Mouse (Mus musculus): ENCODE results near the gene Sh3yl1. TPM values are rescaled to one million over a fixed set of nuclear protein-coding genes. Genes with fewer than 3 reads are reported as not detected.

Sh3yl1 gene
- polyA plus RNA-seq, 1 experiment from 2014 or later, result 0.89 TPM

DNA sequence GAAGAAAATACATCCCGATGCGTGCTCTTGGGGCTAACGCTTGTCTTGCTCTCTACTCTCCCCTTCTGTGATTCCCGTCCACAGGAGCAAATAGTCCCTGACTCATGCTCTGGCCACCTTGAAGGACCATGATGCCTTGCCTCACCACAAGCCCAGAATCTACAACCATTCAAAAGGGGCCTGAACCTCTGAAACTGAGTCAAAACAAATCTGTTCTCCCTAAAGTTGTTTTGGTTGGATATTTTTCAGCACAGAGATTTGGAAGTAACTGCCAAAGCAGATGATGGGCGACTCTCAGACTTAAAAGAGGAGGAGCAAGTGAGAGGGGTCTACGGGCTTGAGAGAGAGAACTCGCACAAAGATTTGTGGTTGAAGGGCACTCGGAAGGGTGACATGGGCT is 608 bp upstream of the Sh3yl1 start:
- WGBS (ENCODE audit: missing documents), result 6% methylated on average over 8 of the region's 8 CpGs
- Histone ChIP-seq H3K79me2 (ENCODE audit: inconsistent target) (peaks cover 54% of the 10 kb centered on the region), H3K36me3 (ENCODE audit: inconsistent target) (no peaks in the 10 kb centered on the region), H3K27ac (peak overlapping the region; percentile 61), H3K4me3 (ENCODE audit: inconsistent target) (peak overlapping the region; percentile 99)

DNA sequence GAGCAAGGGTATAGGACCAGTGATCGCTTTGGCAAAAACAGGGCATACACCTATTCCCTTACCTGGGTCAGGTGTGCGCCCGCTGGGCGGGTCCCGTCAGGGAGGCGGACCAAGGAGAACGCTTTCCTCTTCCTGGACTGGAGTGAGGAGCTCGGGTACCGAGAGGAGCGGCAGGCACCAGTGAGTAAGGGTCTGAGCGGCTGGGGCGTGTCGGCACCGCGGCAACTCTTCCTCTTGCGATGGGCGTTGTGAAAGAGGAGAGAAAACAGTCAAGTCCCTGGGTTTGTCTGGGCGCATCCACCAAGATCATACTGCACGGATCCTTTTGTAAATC is 547 bp downstream of the Sh3yl1 start:
- Histone ChIP-seq H3K4me3 (ENCODE audit: inconsistent target) (peak overlapping the region; percentile 99), H3K36me3 (ENCODE audit: inconsistent target) (no peaks in the 10 kb centered on the region), H3K79me2 (ENCODE audit: inconsistent target) (peaks cover 43% of the 10 kb centered on the region), H3K27ac (no peak overlapping the region)
- WGBS (ENCODE audit: missing documents), result 2% methylated on average over 19 of the region's 19 CpGs

DNA sequence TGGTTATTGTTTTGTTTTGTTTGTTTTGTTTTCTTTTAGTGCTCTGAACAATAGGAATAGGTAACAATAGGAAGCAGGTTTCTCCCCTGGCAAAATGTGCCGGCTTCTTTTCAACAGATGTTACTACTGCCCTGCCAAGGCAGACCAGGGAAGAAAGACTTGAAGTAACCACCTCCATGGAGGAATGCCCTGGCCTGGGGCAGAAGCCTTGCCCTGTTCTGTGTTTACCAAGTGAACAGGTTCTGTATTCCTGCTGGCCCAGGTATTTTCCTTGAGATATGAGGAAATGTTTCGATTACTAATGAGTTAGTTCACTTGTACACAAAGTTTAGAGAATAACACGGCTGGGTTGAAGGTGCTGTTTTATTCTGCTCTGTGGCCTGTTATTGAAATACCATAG is 1.4 kb downstream of the Sh3yl1 start:
- 91% methylated on average over 3 of the region's 3 CpGs for WGBS (ENCODE audit: missing documents)
- no peak overlapping the region for H3K27ac ChIP-seq
- H3K36me3 ChIP-seq (ENCODE audit: inconsistent target), result no peaks in the 10 kb centered on the region
- H3K4me3 ChIP-seq (ENCODE audit: inconsistent target), result no peak overlapping the region
- peaks cover 35% of the 10 kb centered on the region for H3K79me2 ChIP-seq (ENCODE audit: inconsistent target)

DNA sequence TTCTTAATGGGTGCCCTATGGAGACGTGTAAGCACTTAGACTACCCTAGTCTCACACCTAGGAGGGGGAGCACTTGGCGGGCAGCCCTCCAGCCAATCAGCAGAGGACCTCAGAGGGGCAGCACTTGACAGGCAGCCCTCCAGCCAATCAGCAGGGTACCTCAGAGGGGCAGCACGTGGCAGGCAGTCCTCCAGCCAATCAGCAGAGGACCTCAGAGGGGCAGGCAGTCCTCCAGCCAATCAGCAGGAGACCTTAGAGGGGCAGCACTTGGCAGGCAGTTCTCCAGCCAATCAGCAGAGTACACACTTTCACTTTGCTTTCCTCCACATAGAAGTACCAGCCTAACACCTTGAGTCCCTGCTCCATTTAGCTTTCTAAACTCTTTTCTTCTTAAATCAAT is 10.9 kb downstream of the Sh3yl1 start:
- Histone ChIP-seq H3K4me3 (ENCODE audit: inconsistent target) (no peak overlapping the region), H3K36me3 (ENCODE audit: inconsistent target) (no peaks in the 10 kb centered on the region), H3K79me2 (ENCODE audit: inconsistent target) (no peaks in the 10 kb centered on the region), H3K27ac (no peak overlapping the region)
- WGBS (ENCODE audit: missing documents), result 85% methylated on average over 3 of the region's 3 CpGs

DNA sequence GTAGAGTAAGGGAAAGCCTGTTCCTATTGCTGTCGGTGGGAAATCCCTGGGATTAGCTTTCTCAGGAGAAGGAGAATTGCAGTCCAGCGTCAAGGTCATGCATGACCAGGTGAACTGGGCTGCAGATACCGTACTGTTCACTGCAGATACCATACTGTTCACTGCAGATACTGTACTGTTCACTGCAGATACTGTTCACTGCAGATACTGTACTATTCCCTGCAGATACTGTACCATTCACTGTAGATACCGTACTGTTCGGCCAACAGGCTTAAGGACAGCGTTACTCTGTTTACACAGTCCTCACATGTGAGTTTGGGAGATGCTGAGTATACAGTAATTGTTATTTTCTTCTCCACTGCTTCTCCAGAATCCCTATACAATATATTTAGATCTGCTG is 16.7 kb downstream of the Sh3yl1 start:
- no peak overlapping the region for H3K27ac ChIP-seq
- H3K4me3 ChIP-seq (ENCODE audit: inconsistent target), result no peak overlapping the region
- H3K79me2 ChIP-seq (ENCODE audit: inconsistent target), result no peaks in the 10 kb centered on the region
- no peaks in the 10 kb centered on the region for H3K36me3 ChIP-seq (ENCODE audit: inconsistent target)
- 96% methylated on average over 6 of the region's 6 CpGs for WGBS (ENCODE audit: missing documents)

DNA sequence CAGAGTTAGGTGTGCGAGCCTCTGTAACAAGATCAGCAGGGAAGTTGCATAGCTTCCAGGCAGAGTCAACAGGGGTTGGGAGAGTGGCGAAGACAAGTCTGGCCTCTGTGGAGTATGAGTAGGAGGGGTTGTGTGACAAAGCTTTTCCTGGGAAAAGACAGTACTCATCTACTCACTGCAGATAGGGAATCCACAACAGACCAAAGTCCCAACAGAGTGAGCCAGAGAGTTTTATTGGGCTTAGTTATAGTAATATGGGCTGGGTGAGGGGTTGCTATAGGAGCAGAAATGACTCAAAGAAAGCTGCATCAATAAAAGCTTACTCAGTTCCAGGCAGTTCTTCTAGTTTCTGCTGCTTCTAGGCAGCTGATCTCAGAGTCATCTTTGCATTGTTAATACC is 21.8 kb downstream of the Sh3yl1 start:
- H3K27ac ChIP-seq, result no peak overlapping the region
- H3K79me2 ChIP-seq (ENCODE audit: inconsistent target), result no peaks in the 10 kb centered on the region
- 85% methylated on average over 2 of the region's 2 CpGs for WGBS (ENCODE audit: missing documents)
- H3K4me3 ChIP-seq (ENCODE audit: inconsistent target), result no peak overlapping the region
- no peaks in the 10 kb centered on the region for H3K36me3 ChIP-seq (ENCODE audit: inconsistent target)

DNA sequence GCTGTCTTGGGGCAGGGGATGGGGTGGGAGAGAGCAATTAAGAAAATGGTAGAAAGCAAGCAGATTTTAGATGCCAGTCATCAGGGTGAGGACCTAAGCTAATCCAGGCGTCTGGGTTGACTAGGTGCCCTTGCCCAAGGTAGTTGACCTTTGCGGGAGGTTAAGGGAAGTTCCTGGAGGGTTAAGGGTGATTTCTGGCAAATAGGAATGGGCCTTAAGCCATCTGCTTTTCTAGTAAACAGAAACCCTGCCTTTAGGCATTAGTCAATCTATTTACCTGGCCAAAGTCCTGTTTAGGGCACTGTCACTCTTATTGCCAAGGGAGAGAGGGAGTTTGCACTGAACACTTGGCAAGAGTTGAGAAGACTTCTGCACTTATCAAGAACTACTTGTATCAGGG is 25.4 kb downstream of the Sh3yl1 start:
- H3K4me3 ChIP-seq (ENCODE audit: inconsistent target), result no peak overlapping the region
- 95% methylated on average over 2 of the region's 2 CpGs for WGBS (ENCODE audit: missing documents)
- no peaks in the 10 kb centered on the region for H3K36me3 ChIP-seq (ENCODE audit: inconsistent target)
- no peaks in the 10 kb centered on the region for H3K79me2 ChIP-seq (ENCODE audit: inconsistent target)
- H3K27ac ChIP-seq, result no peak overlapping the region

DNA sequence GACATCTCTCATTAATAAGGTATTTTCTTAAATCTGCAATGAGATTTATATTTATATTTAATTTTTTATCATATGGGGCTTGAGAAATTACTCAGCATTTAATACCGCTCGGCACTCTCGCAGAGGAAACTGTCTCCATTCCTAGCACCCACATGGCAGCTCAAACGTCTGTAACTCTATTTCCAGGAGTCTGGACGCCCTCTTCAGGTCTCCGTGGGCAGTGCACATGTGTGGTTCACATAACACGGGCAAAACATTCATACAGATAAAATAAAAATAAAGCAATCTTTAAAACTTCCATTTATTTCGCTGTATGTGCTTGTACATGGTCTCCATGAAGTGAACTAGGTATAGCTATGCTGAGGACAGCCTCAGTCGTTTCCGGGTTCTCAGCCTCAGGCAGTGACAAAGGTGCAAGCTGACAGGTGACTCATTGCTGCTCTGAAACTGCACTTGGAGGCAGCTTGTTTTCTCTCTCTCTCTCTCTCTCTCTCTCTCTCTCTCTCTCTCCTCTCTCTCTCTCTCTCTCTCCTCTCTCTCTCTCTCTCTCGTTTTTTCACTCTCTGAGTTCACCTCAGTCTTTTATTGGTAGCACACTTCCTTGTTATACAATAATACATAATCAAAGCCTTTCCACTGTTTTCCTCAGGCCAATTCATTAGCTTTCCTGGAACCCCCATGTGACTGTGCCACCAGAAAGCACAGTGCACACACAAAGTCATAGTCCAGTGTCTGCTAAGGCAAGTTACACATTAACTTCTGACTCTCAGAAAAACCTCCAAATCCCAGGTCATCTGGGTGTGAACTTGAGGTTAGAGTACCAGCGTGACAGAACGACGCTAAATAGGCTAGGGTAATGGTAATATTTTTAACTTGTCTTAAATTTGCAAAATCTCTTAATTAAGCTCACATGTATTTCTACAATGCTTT is 31.9 kb downstream of the Sh3yl1 start:
- no peak overlapping the region for H3K4me3 ChIP-seq (ENCODE audit: inconsistent target)
- H3K79me2 ChIP-seq (ENCODE audit: inconsistent target), result no peaks in the 10 kb centered on the region
- no peaks in the 10 kb centered on the region for H3K36me3 ChIP-seq (ENCODE audit: inconsistent target)
- WGBS (ENCODE audit: missing documents), result 87% methylated on average over 14 of the region's 14 CpGs
- H3K27ac ChIP-seq, result no peak overlapping the region

DNA sequence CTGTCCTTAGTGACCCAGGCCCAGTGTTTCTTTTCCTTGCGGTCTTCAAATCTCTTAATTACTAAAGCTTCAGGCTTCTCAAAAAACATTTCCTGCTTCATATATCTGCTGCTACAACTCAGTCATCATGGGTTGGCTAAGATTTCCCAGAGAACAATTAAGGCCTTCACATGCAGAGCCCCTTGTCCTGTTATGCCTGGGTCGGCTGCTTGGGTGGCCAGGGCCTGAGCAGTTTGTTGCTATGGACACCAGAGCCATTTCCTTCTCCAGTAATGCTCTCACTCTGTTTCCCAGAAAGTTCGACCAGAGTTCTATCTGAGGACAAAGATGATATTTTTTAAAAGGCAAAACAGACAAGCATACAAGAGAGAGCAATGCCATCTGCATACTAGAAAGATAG is 32.7 kb downstream of the Sh3yl1 start:
- Histone ChIP-seq H3K36me3 (ENCODE audit: inconsistent target) (no peaks in the 10 kb centered on the region), H3K79me2 (ENCODE audit: inconsistent target) (no peaks in the 10 kb centered on the region), H3K27ac (no peak overlapping the region), H3K4me3 (ENCODE audit: inconsistent target) (no peak overlapping the region)
- WGBS (ENCODE audit: missing documents), result 88% methylated on average over 3 of the region's 3 CpGs

DNA sequence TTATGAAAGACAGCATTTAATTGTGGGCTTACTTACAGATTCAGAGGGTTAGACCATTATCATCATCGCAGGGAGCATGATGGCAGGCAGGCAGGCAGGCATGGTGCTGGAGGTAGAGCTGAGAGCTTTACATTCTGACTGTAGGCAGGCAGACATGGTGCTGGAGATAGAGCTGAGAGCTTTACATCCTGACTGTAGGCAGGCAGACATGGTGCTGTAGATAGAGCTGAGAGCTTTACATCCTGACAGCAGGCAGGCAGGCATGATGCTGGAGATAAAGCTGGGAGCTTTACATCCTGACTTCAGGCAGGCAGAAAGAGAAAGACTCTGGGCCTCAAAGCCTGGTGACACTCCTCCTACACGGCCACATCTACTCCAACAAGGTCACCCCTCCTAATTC is 59.2 kb downstream of the Sh3yl1 start:
- WGBS (ENCODE audit: missing documents), result 74% methylated on average over 2 of the region's 2 CpGs
- Histone ChIP-seq H3K36me3 (ENCODE audit: inconsistent target) (no peaks in the 10 kb centered on the region), H3K27ac (no peak overlapping the region), H3K4me3 (ENCODE audit: inconsistent target) (no peak overlapping the region), H3K79me2 (ENCODE audit: inconsistent target) (no peaks in the 10 kb centered on the region)

DNA sequence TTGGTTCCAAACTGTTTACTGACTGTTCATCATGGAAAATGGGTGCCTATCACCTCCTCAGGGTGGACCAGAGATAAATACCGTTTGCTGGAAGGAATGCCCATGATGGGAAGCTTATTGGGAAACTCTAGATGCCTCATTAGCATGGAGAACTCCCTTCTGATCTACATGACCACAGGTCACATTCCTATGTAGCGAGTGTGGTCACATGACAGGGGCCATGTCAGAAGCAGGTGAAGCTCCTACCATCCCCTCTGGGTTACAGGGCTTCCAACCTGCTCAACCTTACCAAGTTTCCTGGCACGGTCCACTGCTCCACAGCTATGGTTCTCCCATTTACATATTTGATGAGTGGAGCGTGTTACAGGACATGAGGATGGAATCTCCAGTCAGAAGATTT is 92.3 kb downstream of the Sh3yl1 start:
- H3K4me3 ChIP-seq (ENCODE audit: inconsistent target), result no peak overlapping the region
- no peaks in the 10 kb centered on the region for H3K79me2 ChIP-seq (ENCODE audit: inconsistent target)
- H3K36me3 ChIP-seq (ENCODE audit: inconsistent target), result no peaks in the 10 kb centered on the region
- no peak overlapping the region for H3K27ac ChIP-seq
- WGBS (ENCODE audit: missing documents), result 81% methylated on average over 4 of the region's 4 CpGs

DNA sequence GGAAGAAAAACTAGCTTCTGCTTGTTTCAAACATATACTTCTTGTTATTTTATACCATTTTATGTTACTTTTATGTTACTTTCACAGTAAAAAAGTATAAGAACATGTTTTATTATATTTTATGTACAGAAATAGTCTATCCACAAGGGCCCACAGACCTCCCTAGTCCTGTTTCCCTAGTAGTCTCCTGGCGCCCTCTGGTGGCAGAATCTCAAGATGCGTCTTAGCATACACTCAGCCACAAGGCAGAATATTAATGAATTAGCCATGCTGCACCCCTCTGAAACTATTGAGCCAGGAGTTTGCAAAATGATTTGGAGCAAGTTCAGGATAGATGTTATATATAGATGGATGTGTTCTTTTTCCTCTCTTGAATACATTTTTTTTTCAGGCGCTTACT is 93.5 kb downstream of the Sh3yl1 start:
- no peaks in the 10 kb centered on the region for H3K36me3 ChIP-seq (ENCODE audit: inconsistent target)
- 38% methylated on average over 3 of the region's 3 CpGs for WGBS (ENCODE audit: missing documents)
- H3K4me3 ChIP-seq (ENCODE audit: inconsistent target), result no peak overlapping the region
- H3K27ac ChIP-seq, result no peak overlapping the region
- no peaks in the 10 kb centered on the region for H3K79me2 ChIP-seq (ENCODE audit: inconsistent target)

DNA sequence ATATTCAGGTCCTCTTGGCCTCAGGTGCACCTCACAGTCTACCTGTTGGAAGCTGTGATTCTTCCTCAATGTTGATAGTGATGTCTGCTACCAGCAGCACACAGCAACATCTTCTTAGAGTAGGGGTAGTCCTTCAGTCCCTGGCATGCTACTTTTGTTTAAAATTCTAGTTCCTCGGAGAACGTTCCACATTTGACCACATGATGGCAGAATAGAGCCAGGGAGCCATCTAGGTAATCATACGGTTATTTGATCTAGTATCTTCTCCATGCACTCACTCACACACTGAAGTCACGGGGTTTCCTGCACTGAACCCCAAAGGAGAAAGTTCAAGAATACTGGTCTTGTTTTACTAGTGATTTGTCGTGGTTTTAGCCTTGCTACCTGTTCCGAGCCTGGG is 96.7 kb downstream of the Sh3yl1 start:
- 21% methylated on average over 6 of the region's 6 CpGs for WGBS (ENCODE audit: missing documents)
- Histone ChIP-seq H3K79me2 (ENCODE audit: inconsistent target) (no peaks in the 10 kb centered on the region), H3K36me3 (ENCODE audit: inconsistent target) (no peaks in the 10 kb centered on the region), H3K4me3 (ENCODE audit: inconsistent target) (no peak overlapping the region), H3K27ac (no peak overlapping the region)
